Mouse (Mus musculus) CH12.LX (cell line): ENCODE results near the gene Sema3g.

Source experiments
- CHD1 ChIP-seq: IDR thresholded peaks from 2 replicates; pipeline ENCODE4 v1.6.1; 2012; ENCODE audit warnings: low read depth, low read length, improper control_type of control experiment, inconsistent platforms
- CTCF ChIP-seq, 2 experiments: IDR thresholded peaks in 1 of 2; conservative IDR thresholded peaks in 1 of 2; 2 replicates each; pipeline ENCODE4 v1.5.1; 2011 to 2012; ENCODE audit warnings: low read depth in 2 of 2, low read length in 2 of 2, improper control_type of control experiment in 1 of 2, inconsistent platforms in 1 of 2, mild to moderate bottlenecking in 1 of 2, moderate library complexity in 1 of 2
- E2F4 ChIP-seq: IDR thresholded peaks from 2 replicates; pipeline ENCODE4 v1.6.1; 2011; ENCODE audit warnings: low read depth, low read length, improper control_type of control experiment; ENCODE audit not compliant: insufficient replicate concordance
- EP300 ChIP-seq: IDR thresholded peaks from 2 replicates; pipeline ENCODE4 v1.6.1; 2011; ENCODE audit warnings: low read length, improper control_type of control experiment
- KAT2A ChIP-seq: IDR thresholded peaks from 2 replicates; pipeline ENCODE4 v1.6.1; 2012; ENCODE audit warnings: low read length, improper control_type of control experiment, inconsistent platforms; ENCODE audit not compliant: insufficient replicate concordance
- MAFK ChIP-seq: IDR thresholded peaks from 2 replicates; pipeline ENCODE4 v1.6.1; 2011; ENCODE audit warnings: low read length, improper control_type of control experiment; ENCODE audit not compliant: insufficient replicate concordance
- MAX ChIP-seq: IDR thresholded peaks from 2 replicates; pipeline ENCODE4 v1.6.1; 2011; ENCODE audit warnings: low read length, improper control_type of control experiment
- POLR2A ChIP-seq: IDR thresholded peaks from 2 replicates; pipeline ENCODE4 v1.6.1; 2011; ENCODE audit warnings: low read depth, mild to moderate bottlenecking, improper control_type of control experiment, low read length
- RCOR1 ChIP-seq: conservative IDR thresholded peaks from 2 replicates; pipeline ENCODE4 v1.6.1; 2012; ENCODE audit warnings: low read depth, mild to moderate bottlenecking, inconsistent platforms, low read length, improper control_type of control experiment
- ZC3H11A ChIP-seq: IDR thresholded peaks from 2 replicates; pipeline ENCODE4 v1.6.1; 2012; ENCODE audit warnings: low read depth, mild to moderate bottlenecking, inconsistent platforms, low read length, improper control_type of control experiment
- ZMIZ1 ChIP-seq: IDR thresholded peaks from 2 replicates; pipeline ENCODE4 v1.6.1; 2012; ENCODE audit warnings: low read depth, mild to moderate bottlenecking, inconsistent platforms, low read length, improper control_type of control experiment

GRCm38 (mm10) chr14:31268301-31269001, 50.8 kb downstream of the Sema3g start:
- TF ChIP-seq MAFK, result no peak
- no peak for TF ChIP-seq POLR2A
- TF ChIP-seq ZMIZ1, result no peak
- no peak for TF ChIP-seq EP300
- TF ChIP-seq E2F4, result no peak
- no peak for TF ChIP-seq KAT2A
- no peak for TF ChIP-seq CHD1
- TF ChIP-seq ZC3H11A, result no peak
- no peak for TF ChIP-seq CTCF (conservative IDR thresholded peaks at IDR 0.05 in 1 of 2, IDR thresholded peaks at IDR 0.05 in 1 of 2; ENCODE audit: low read depth in 2 of 2, low read length in 2 of 2)
- TF ChIP-seq MAX, result no peak
- TF ChIP-seq RCOR1, result no peak
